In genomic region chr10:111099812-111100464, GRCm38 (mm10) we compare ENCODE assay signal across 8 mouse cellular contexts.
DNase-seq lines count a peak whose midpoint lies in the region; ATAC-seq and TF ChIP-seq lines count a peak whose summit lies in the region.

No protein-coding gene starts in this region.

- H3K4me2 ChIP-seq in embryonic facial prominence, embryonic 13.5 days: no peak overlapping the region
- no peak overlapping the region for H3K4me2 ChIP-seq in heart, embryonic 13.5 days
- H3K4me2 ChIP-seq in kidney, postnatal 0 days (ENCODE audit: low read length): no peak overlapping the region

- no peak for TF ChIP-seq POLR2A in olfactory bulb, adult 2 months (IDR thresholded peaks at IDR 0.05; ENCODE audit: insufficient read depth, low read depth, low read length)

- 0 out of 2 replicates have a peak overlapping the region, but pooled peaks have one; percentile 39 for H3K27ac ChIP-seq in embryonic facial prominence, embryonic 13.5 days
- H3K27ac ChIP-seq in heart, embryonic 13.5 days (replicated peaks): peak overlapping the region; percentile 39; the same call in 1 of the 2 replicates
- no peak overlapping the region for H3K27ac ChIP-seq in kidney, postnatal 0 days
- peak overlapping the region; percentile 59 for H3K27ac ChIP-seq in olfactory bulb, adult 2 months (ENCODE audit: insufficient read depth, low read depth, low read length)

- DNase-seq in adrenal gland, postnatal 4 days (ENCODE audit: low spot score in 2 of 2): peak; percentile 30 to 48
- peak; percentile 95 for DNase-seq in kidney, postnatal 0 days (ENCODE audit: low spot score)
- peak; percentile 62 to 71 for DNase-seq in lung, adult 18-20 months
- DNase-seq in thymus, postnatal 10 days (ENCODE audit: low spot score in 2 of 2): peak; percentile 48 to 75

- H3K4me1 ChIP-seq in embryonic facial prominence, embryonic 13.5 days: peaks cover 25% of the 10 kb centered on the region
- H3K4me1 ChIP-seq in heart, embryonic 13.5 days: peaks cover 26% of the 10 kb centered on the region
- H3K4me1 ChIP-seq in kidney, postnatal 0 days (replicated peaks; ENCODE audit: insufficient read depth, low read length): no peaks in the 10 kb centered on the region
- H3K4me1 ChIP-seq in olfactory bulb, adult 2 months (ENCODE audit: control insufficient read depth, insufficient read depth, low read length): peaks cover 6% of the 10 kb centered on the region

- WGBS in embryonic facial prominence, embryonic 13.5 days: 45% methylated on average over 7 of the region's 7 CpGs
- WGBS in heart, embryonic 13.5 days: 40% methylated on average over 7 of the region's 7 CpGs
- 36% methylated on average over 7 of the region's 7 CpGs for WGBS in kidney, postnatal 0 days
- 15% methylated on average over 7 of the region's 7 CpGs for WGBS in olfactory bulb, adult 2 months

- H3K4me3 ChIP-seq in embryonic facial prominence, embryonic 13.5 days: no peak overlapping the region
- no peak overlapping the region for H3K4me3 ChIP-seq in heart, embryonic 13.5 days
- no peak overlapping the region for H3K4me3 ChIP-seq in kidney, postnatal 0 days (replicated peaks; ENCODE audit: low read depth, low read length)
- no peak overlapping the region for H3K4me3 ChIP-seq in olfactory bulb, adult 2 months (ENCODE audit: insufficient read depth, low read depth, low read length)

- TF ChIP-seq CTCF in kidney, postnatal 0 days (IDR thresholded peaks at IDR 0.05; ENCODE audit: low read depth): peak; percentile 99
- no peak for TF ChIP-seq CTCF in olfactory bulb, adult 2 months (IDR thresholded peaks at IDR 0.05; ENCODE audit: insufficient read depth, low read depth, low read length)

- no peak overlapping the region for H3K9ac ChIP-seq in embryonic facial prominence, embryonic 13.5 days
- H3K9ac ChIP-seq in heart, embryonic 13.5 days: 0 out of 2 replicates have a peak overlapping the region, but pooled peaks have one; percentile 10
- no peak overlapping the region for H3K9ac ChIP-seq in kidney, postnatal 0 days (ENCODE audit: low read depth, low read length)

- no peaks in the 10 kb centered on the region for H3K27me3 ChIP-seq in embryonic facial prominence, embryonic 13.5 days
- H3K27me3 ChIP-seq in heart, embryonic 13.5 days (replicated peaks): no peaks in the 10 kb centered on the region
- no peaks in the 10 kb centered on the region for H3K27me3 ChIP-seq in kidney, postnatal 0 days (ENCODE audit: insufficient read depth, low read length)

- ATAC-seq in CD4-positive, CD25-positive, alpha-beta regulatory T cell, adult 4 months: peak; percentile 53
- ATAC-seq in embryonic facial prominence, embryonic 13.5 days (ENCODE audit: insufficient number of reproducible peaks, insufficient read depth, low FRiP score, low TSS enrichment, low read depth): no peak
- no peak for ATAC-seq in heart, embryonic 13.5 days (ENCODE audit: extremely low read depth, insufficient number of reproducible peaks, low FRiP score, low TSS enrichment)
- ATAC-seq in kidney, postnatal 0 days (replicated peaks; ENCODE audit: low FRiP score, low read depth): 0 out of 2 replicates have a peak, but pooled peaks have one; percentile 42

- H3K9me3 ChIP-seq in embryonic facial prominence, embryonic 13.5 days: no peaks in the 10 kb centered on the region
- H3K9me3 ChIP-seq in heart, embryonic 13.5 days: no peaks in the 10 kb centered on the region
- H3K9me3 ChIP-seq in kidney, postnatal 0 days (replicated peaks; ENCODE audit: low read length): no peaks in the 10 kb centered on the region

- no peaks in the 10 kb centered on the region for H3K36me3 ChIP-seq in embryonic facial prominence, embryonic 13.5 days
- H3K36me3 ChIP-seq in heart, embryonic 13.5 days: no peaks in the 10 kb centered on the region
- no peaks in the 10 kb centered on the region for H3K36me3 ChIP-seq in kidney, postnatal 0 days (ENCODE audit: insufficient read depth, low read length)

Comparison
In these comparisons a context has a peak if more than half of its experiments do, and no peak if none do; other contexts are left out.
1. ATAC-seq: peak in CD4-positive, CD25-positive, alpha-beta regulatory T cell, adult 4 months (single experiment) and kidney, postnatal 0 days (single experiment); none in embryonic facial prominence, embryonic 13.5 days (single experiment) and heart, embryonic 13.5 days (single experiment).
2. DNase-seq: peak in every context shown above with its lines; median percentile 95 in kidney, postnatal 0 days; 66 in lung, adult 18-20 months; 62 in thymus, postnatal 10 days; 39 in adrenal gland, postnatal 4 days.